Mouse (Mus musculus) Patski (cell line): ENCODE measurements around the gene Ddb2. TPM values are rescaled to one million over a fixed set of nuclear protein-coding genes. Genes with fewer than 3 reads are reported as not detected.
A peak's percentile ranks its signal among the peaks of the same experiment; 100 is the strongest.

Source experiments
- ATAC-seq: fragments of 100-300 bp; one replicate; pipeline ENCODE4 v1.8.0; 2021
- CTCF ChIA-PET: fragments of 350-600 bp; sonication (Branson Sonifier 250); formaldehyde crosslinking; loops from one replicate; lab custom pipeline; 2022; ENCODE audit warnings: inconsistent platforms; lab: Charles Lee
- POLR2A ChIA-PET: fragments of 350-600 bp; sonication (Branson Sonifier 250); formaldehyde crosslinking; loops from one replicate; lab custom pipeline; 2022; ENCODE audit warnings: antibody characterized with exemption, inconsistent platforms; lab: Charles Lee
- DNase-seq: peaks from one replicate; pipeline ENCODE4 v3.0.0-alpha.2; 2011; ENCODE audit warnings: low read depth, low spot score
- H3K27me3 ChIP-seq: fragments of 371-371 bp; one replicate; pipeline ENCODE4 v1.5.1; 2021
- CTCF ChIP-seq: fragments of 100-300 bp; IDR thresholded peaks from one replicate; pipeline ENCODE4 v1.5.1; 2021
- in situ Hi-C: fragments of 300-500 bp; cut with MboI; formaldehyde crosslinking; loops from 3 replicates; pipeline ENCODE4 v1.11.1; 2018; ENCODE audit warnings: low pct_unique_long_range_greater_than_20kb, mixed read lengths
- polyA plus RNA-seq: library from polyadenylated mRNA; unstranded; gene quantifications from one replicate; pipeline ENCODE4 v1.2.3, GENCODE M21; 2021

The Ddb2 gene
- polyA plus RNA-seq, result 16.1 TPM

DNA sequence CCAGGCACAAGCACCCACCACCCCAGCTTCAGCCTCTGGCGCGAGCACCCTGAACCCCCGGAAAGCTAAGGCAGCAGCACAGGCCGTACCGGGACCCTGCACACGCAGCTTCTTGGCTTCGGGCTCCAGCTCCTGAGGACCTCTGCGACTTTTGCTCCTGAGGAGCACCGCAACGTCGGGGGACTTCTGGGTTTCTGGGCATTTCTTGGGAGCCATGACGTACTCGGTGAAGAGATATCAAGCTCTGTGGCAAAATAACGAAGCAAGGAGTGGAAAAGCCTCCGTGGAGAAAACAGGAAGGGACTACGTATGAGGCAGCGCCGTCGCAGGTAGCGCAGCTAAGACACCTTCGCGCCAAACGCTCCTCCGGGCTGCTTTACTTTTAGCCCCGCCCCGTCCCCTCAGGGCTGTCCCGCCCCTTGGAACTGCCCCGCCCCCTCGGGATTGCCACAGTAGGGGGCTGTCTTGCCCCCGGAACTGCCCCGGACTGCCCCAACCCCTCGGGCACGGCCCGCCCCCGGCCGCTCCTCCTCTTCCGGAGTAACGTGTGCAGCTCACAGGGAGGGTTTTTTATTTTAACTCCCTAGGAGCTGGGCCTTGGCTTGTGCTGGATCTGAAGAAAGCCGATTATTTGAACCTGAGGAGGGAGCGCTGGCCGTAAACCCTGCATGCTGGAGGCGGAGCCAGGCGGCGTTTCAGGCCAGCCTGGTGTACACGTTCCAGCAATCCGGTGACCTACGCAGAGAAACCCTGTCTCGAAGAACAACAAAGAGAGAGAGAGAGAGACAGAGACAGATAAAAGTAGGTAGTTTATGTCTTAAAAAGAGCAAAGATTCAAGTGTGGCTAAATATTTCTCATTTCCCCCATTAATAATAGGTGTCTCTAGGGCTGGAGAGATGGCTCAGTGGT lies at the start of gene Ddb2:
TSS of gene Ddb2 (minus strand) at position 382 of the 910 bp plus-strand sequence.
- ATAC-seq, result peak; percentile 89
- ChIA-PET CTCF (interaction anchor here (0.7 to 2.6 kb wide), 6 partner anchors 11 to 122 kb away, joined by 3 to 15 read pairs (median 4); no protein-coding TSS in a partner anchor), POLR2A (interaction anchor here (0.6 to 1.2 kb wide), 4 partner anchors 21 to 125 kb away, joined by 3 read pairs; partner anchors contain the start of genes Arfgap2 and Madd)
- in situ Hi-C loops, result no loop called here
- H3K27me3 ChIP-seq, result no peaks in the 10 kb centered on the region
- peak; percentile 67 for DNase-seq
- no peak for TF ChIP-seq CTCF

DNA sequence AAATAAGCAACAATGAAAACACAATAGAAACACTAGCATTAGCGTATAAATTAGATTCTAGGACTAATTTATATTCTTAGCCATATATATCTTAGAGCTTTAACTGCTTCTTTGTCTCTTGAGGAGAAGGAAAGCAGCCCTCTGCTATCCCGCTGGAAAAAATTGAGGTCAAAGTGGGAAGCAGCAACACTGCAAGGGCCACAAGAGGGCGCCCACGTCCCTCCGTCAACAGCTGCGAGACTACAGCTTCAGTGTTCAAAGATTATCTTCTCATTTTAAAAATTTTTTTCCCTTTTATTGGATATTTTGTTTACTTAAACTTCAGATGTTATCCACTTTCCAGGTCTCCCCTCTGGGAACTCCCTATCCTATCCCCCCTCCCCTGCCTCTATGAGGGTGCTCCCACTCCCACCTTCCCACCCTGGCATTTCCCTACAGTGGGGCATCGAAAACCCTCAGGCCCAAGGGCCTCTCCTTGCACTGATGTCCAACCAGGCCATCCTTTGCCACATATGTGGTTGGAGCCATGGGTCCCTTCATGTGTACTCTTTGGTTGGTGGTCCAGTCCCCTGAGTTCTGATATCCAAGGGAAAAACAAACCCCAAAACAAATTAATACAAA lies 49.2 kb upstream of the Ddb2 start:
- DNase-seq (no peak), ATAC-seq (peak; percentile 44)
- H3K27me3 ChIP-seq, result no peaks in the 10 kb centered on the region
- peak; percentile 95 for TF ChIP-seq CTCF
- ChIA-PET CTCF (interaction anchor here (0.9 to 1.9 kb wide), 18 partner anchors 9 to 218 kb away, joined by 3 to 6 read pairs (median 5); no protein-coding TSS in a partner anchor), POLR2A (interaction anchor here (1.1 kb wide), 1 partner anchor 195 kb away, joined by 3 read pairs; no protein-coding TSS in a partner anchor)
- in situ Hi-C loops, result no loop called here

DNA sequence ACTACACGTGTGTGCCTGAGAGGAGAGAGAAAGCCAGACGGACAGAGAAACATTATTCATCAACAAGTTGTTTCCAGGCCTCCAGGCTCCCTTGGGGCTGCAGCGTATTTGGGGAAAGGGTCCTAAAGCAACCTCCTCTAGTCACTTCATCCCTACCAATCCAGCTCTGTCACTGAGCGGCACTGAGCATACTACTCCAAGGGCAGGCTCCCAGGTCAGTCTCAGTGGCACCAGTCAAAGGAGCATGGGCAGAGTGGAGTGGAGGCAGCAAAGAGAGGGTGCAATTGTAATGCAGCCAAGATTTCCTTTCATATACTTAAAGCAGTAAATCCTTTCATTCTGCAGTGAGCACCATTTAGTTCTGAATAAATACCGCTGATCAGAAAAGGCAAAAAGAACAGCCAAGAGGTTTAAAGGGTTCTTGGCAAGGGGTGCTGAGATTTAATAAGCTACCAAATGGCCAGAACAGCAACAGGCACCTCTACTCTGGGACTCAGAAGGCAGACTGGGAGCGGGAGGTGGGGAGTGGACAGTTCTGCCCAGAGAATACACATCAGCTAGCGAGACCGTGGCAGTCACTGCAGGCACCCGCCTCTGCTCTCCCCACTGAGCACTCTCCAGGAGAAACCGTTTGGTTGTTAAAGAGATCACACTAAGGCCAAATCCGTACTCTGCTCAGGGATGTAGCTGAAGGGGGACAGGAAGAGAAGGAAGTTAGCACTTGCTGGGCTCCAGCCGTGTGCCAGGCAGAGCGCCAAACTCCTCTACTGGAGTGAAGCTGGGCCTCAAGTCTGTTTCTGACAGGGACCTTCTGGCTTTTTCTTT lies 47.8 kb upstream of the Ddb2 start:
- H3K27me3 ChIP-seq, result no peaks in the 10 kb centered on the region
- no peak for TF ChIP-seq CTCF
- DNase-seq (no peak), ATAC-seq (no peak)
- in situ Hi-C loops, result loop anchor here (5.0 kb wide), 1 partner anchor 198 kb away; no protein-coding TSS in a partner anchor
- POLR2A ChIA-PET, result no interaction called here
- CTCF ChIA-PET, result interaction anchor here (1.1 to 1.9 kb wide), 9 partner anchors 10 to 220 kb away, joined by 3 to 6 read pairs (median 5); no protein-coding TSS in a partner anchor

DNA sequence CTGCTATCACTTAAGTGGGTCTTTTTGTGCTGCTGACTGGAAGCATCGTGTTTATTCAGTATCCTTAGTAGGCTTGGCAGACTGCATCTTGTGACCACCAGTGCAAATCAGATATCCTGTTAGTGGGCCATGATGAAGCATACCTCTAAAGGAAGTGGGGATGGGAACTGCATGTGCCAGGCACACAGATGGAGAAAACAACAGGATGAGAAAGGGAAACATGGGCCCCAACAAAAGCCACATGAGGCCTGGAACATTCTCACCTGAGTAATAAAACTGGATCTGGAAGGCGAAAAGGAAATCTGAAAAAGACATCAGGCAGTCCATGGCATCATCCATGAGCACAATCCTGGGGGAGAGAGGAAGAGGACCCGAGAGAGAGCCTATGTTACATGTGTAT lies 47.2 kb upstream of the Ddb2 start:
- in situ Hi-C loops, result loop anchor here (5.0 kb wide), 1 partner anchor 198 kb away; no protein-coding TSS in a partner anchor

DNA sequence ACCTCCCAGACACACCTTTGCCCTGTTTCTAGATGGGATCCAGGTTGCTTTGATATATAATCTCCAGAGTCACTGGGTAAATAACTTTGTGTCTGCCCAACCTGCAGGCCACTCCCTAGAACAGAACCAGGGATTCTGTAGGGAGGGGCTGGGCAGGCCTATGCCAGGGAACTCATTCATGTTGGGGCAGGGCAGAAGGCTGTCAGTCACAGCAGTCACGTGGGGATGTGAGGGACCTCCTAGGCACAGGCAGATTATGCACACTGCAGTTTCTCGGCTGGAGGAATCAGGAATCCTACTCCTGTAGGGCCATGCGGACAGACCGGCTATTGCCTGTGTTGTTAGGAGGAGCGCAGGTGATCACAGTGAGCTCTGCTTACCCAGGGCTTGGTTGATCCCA lies 44.6 kb upstream of the Ddb2 start:
- ChIA-PET POLR2A (interaction anchor here (0.6 kb wide), 1 partner anchor 245 kb away, joined by 3 read pairs; the partner anchor contains the start of gene Ckap5), CTCF (no interaction called here)
- ATAC-seq, result no peak
- no peak for DNase-seq
- in situ Hi-C loops, result loop anchor here (5.0 kb wide), 1 partner anchor 201 kb away; no protein-coding TSS in a partner anchor
- no peaks in the 10 kb centered on the region for H3K27me3 ChIP-seq
- TF ChIP-seq CTCF, result no peak

More for the DNA sequence above, 47.2 kb upstream of the Ddb2 start:
- ATAC-seq, result no peak
- no peak for DNase-seq
- POLR2A ChIA-PET, result no interaction called here
- CTCF ChIA-PET, result interaction anchor here (1.5 kb wide), 1 partner anchor 172 kb away, joined by 3 read pairs; no protein-coding TSS in a partner anchor
- H3K27me3 ChIP-seq, result no peaks in the 10 kb centered on the region
- TF ChIP-seq CTCF, result no peak

DNA sequence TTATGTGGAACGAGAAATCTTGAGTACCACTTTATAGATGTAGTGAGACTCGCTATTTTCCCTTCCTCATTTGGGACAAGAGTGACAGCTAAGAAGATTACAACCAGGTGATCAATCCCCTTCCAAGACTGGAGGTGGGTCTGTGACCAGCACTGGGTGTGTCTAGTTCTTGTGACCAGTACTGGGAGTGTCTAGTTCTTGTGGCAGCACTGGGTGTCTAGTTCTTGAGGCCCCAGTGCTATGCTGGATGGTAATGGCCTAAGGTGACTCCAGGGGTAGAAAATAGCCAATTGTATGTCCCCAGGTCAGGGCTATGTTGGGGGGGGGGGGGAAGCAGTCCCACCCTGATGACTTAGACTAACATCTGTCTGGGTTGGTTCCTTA lies 42.6 kb upstream of the Ddb2 start:
- no peak for ATAC-seq
- DNase-seq, result no peak
- ChIA-PET POLR2A (no interaction called here), CTCF (no interaction called here)
- TF ChIP-seq CTCF, result no peak
- in situ Hi-C loops, result no loop called here
- H3K27me3 ChIP-seq, result no peaks in the 10 kb centered on the region

DNA sequence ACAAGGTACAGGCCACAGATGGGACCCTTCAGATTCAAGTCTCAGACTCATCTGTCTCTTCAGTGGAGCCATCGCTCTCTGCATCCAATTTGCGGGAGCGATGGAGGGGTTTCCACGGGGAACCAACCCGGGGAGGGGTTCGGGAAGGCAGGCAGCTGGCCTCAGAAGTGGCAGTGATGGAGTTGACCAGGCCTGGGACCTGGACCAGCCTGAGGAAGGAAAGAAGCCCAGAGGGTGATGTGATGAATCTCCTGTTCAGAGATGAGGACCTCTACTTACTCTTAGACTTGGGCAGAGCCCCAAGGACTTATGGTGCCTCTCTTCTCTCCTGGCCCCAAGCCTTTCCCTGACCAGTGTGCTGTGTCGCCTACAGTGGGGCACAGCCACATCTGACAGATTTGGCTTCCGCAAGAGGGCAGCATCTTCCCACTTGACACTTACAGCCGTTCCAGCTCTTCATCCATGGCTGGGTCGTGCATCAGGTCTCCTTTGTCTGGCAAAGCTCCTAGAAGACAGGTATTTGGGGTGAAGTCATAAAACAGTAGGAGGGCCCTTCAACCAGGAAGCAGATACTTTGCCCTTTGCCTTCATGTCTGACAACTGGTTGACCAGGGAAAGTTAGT lies 42.1 kb upstream of the Ddb2 start:
- ChIA-PET POLR2A (interaction anchor here (0.8 to 2.5 kb wide), 2 partner anchors 10 to 13 kb away, joined by 4 to 7 read pairs; no protein-coding TSS in a partner anchor), CTCF (no interaction called here)
- H3K27me3 ChIP-seq, result no peaks in the 10 kb centered on the region
- in situ Hi-C loops, result no loop called here
- no peak for DNase-seq
- no peak for TF ChIP-seq CTCF
- ATAC-seq, result no peak

DNA sequence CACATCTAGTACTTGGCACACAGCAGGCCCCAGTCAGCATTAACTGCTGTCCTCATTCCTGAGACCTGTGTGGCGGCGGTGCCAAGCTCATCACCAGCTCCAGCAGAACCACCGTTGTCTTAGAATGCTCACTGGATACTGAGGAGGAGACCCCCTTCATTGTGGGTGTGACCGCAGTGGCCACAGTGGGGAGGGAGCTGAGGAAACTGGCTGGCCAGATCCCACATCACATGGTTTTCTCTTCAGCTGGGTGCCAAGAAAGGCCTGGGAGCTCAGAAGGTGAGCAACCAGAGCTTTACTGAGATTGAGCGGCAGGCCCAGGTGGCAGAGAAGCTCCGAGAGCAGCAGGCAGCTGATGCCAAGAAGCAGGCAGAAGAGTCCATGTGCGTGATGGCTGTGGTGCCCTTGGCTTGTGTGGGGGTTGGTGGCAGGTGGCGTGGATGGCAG lies 32.9 kb upstream of the Ddb2 start:
- no peak for DNase-seq

DNA sequence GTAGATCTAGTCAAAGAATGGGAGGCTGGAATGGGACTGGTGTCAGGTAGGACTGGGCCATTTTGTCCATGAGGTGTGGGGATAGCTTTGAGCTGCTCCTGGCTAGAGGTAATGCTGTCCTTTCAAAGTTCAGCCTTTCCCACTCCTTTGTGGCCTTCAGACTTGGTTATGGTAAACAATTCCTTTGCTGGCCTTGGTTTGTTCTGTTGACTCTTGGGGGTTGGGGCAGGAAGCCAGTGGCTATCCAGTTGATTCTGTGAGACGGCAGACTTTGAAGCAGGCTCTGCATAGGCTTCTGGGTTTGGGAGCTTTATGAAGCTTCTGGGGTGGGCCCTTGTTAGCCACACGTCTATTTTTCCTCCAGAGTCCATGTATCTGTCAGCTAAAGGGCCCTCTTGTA lies 31.9 kb upstream of the Ddb2 start:
- no peaks in the 10 kb centered on the region for H3K27me3 ChIP-seq
- no peak for TF ChIP-seq CTCF
- DNase-seq (no peak), ATAC-seq (no peak)
- CTCF ChIA-PET, result interaction anchor here (1.4 to 1.7 kb wide), 2 partner anchors 9 to 153 kb away, joined by 4 to 6 read pairs; no protein-coding TSS in a partner anchor
- POLR2A ChIA-PET, result interaction anchor here (1.7 to 2.1 kb wide), 2 partner anchors 9 to 11 kb away, joined by 7 read pairs; no protein-coding TSS in a partner anchor
- in situ Hi-C loops, result no loop called here

More for the DNA sequence above, 32.9 kb upstream of the Ddb2 start:
- no peak for TF ChIP-seq CTCF
- no peaks in the 10 kb centered on the region for H3K27me3 ChIP-seq
- ATAC-seq, result no peak
- ChIA-PET CTCF (interaction anchor here (1.7 kb wide), 1 partner anchor 154 kb away, joined by 6 read pairs; no protein-coding TSS in a partner anchor), POLR2A (interaction anchor here (1.7 kb wide), 1 partner anchor 12 kb away, joined by 7 read pairs; no protein-coding TSS in a partner anchor)
- in situ Hi-C loops, result no loop called here
